Mouse (Mus musculus) kidney, adult 2 months (tissue): ENCODE measurements around the gene Hsph1. TPM values are rescaled to one million over a fixed set of nuclear protein-coding genes. Genes with fewer than 3 reads are reported as not detected.
A peak's percentile ranks its signal among the peaks of the same experiment; 100 is the strongest.

ENCODE experiments used
- DNase-seq: peaks from one replicate; pipeline ENCODE4 v3.0.0; 2021
- H3K27ac ChIP-seq: fragments of 200-500 bp; 2 replicates; pipeline ENCODE4 v1.5.1; 2012; ENCODE audit warnings: low read depth, low read length, control low read depth, inconsistent platforms; ENCODE audit not compliant: insufficient read depth
- H3K27me3 ChIP-seq: fragments of 200-500 bp; replicated peaks from 2 replicates; pipeline ENCODE4 v1.6.1; 2012; ENCODE audit warnings: mild to moderate bottlenecking, moderate library complexity, low read length, inconsistent platforms; ENCODE audit not compliant: control insufficient read depth, insufficient read depth
- H3K36me3 ChIP-seq: fragments of 200-500 bp; 2 replicates; pipeline ENCODE4 v1.6.1; 2012; ENCODE audit warnings: mild to moderate bottlenecking, moderate library complexity, low read length, inconsistent platforms; ENCODE audit not compliant: control insufficient read depth, insufficient read depth
- H3K4me1 ChIP-seq: fragments of 200-500 bp; 2 replicates; pipeline ENCODE4 v1.6.1; 2011; ENCODE audit warnings: low read length; ENCODE audit not compliant: control insufficient read depth, insufficient read depth
- H3K4me3 ChIP-seq: fragments of 200-500 bp; 2 replicates; pipeline ENCODE4 v1.5.1; 2011; ENCODE audit warnings: mild to moderate bottlenecking, low read depth, low read length, control low read depth; ENCODE audit not compliant: insufficient read depth
- CTCF ChIP-seq: fragments of 200-500 bp; conservative IDR thresholded peaks from 2 replicates; pipeline ENCODE4 v1.5.1; 2011; ENCODE audit warnings: low read depth, mild to moderate bottlenecking, control low read depth, low read length, moderate library complexity, mixed read lengths; ENCODE audit not compliant: insufficient read depth, insufficient read length
- POLR2A ChIP-seq: fragments of 200-500 bp; IDR thresholded peaks from one replicate; pipeline ENCODE4 v1.6.1; 2011; ENCODE audit warnings: low read depth, low read length, control low read depth
- WGBS: fragments of 180-500 bp; shearing (Covaris S2); methylation state at CpG from one replicate; pipeline ENCODE4 v1.1.7; 2018; 5-methylcytosine and 5-hydroxymethylcytosine counted together
- polyA plus RNA-seq: library from polyadenylated mRNA; depleted of rRNA; stranded (reverse); fragments of >200 nt; gene quantifications from 2 replicates; pipeline ENCODE4 v1.2.3, GENCODE M21; 2012; rRNA removed

Hsph1 gene
- polyA plus RNA-seq, result 21.7 and 24.0 TPM in 2 replicates

DNA sequence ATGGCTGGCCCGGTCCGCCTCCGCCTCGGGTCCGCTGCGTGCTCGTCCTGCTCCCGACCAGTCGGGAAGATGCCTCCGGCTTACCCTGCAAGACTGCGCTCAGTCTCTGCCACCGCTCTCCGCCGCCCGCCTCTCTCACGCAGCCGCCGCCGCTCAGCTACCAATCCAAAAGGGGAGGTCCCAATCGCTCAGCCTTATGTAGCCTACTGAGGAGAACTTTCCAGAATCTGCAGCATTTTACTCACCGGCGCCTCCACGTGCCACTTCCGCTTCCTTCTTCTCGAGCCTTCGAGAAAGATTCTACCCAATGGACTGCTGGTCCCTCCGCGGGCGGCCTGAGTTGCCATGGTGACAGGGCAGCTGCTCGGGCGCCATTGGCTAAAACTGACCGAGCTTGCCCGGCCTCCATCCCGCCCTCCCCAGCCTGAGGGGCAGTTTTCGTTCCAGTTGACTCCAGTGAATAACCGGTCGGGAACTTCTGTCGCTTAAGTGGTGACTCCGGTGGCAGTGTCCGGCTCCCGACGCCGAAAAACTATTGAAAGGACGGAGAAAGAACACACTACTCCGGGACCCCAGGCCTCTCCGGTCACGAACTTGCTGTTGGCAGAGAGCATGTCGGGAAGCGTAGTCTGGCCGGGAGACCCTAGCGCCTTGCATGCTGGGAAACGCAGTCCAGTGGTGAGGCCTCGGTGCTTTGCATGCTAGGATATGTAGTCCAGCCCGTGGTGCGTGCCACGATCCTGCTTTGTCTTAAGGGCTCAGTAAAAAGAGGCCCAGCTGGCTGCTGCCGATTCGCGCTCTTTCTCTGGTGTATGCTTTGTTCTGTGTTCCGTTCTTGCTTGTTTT is at the start of gene Hsph1:
Gene Hsph1, minus strand, starts transcription at position 302 of the 846 bp plus-strand sequence.
- H3K27ac ChIP-seq, result peak within 1 kb of the TSS; percentile 69
- DNase-seq, result peak; percentile 100
- under 1% methylated on average over 57 of the region's 60 CpGs for WGBS
- peaks cover 2% of the 10 kb centered on the region for H3K36me3 ChIP-seq
- no peak for TF ChIP-seq CTCF
- TF ChIP-seq POLR2A, result peak; percentile 90
- peaks cover 7% of the 10 kb centered on the region; the same call in 1 of the 2 replicates for H3K4me1 ChIP-seq
- H3K27me3 ChIP-seq, result no peaks in the 10 kb centered on the region
- peak within 1 kb of the TSS; percentile 79 for H3K4me3 ChIP-seq

DNA sequence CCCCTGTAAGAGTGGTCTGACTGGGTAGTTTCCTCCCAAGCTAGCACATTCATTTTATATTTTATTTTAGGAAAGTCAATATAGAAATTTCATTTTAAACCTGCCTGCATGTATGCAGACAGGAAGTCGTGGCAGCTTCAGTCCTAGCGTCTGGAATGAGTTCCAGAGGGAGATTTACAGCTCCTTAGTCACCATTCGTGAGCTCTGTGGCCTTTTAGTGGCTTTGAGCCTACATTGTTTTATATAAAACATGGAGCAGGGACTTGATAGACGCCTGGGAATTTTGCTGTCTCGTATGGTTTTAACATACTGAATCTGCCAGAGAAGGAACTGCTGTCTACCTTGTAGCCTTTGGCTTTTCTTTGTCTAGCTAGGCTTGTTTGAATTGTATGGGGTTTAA is 44.8 kb upstream of the Hsph1 start:
- WGBS, result 55% methylated on average over 5 of the region's 5 CpGs
- Histone ChIP-seq H3K4me1 (peaks cover 3% of the 10 kb centered on the region; the same call in 1 of the 2 replicates), H3K4me3 (no peak overlapping the region), H3K27me3 (no peaks in the 10 kb centered on the region), H3K36me3 (no peaks in the 10 kb centered on the region), H3K27ac (no peak overlapping the region)
- no peak for DNase-seq
- TF ChIP-seq CTCF (no peak), POLR2A (no peak)

DNA sequence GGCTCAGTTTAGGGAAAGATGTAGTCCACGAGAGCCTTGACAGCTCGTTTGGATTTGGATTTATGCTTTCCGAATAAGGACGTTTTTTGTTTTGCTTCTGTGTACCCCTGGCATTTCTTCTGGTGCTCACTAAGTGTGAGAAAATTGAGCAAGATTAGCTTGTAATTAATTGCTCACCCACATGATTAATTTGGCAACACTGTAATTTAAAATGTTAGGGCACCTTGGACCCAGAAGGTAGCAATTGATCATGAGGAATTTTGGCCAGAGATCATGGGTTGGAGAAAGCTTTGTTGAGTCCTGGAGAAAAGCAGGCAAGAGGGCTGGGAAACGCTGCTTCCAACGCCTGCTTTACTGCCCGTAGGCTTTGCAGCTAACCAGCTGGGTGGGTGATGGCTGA is 43.7 kb upstream of the Hsph1 start:
- Histone ChIP-seq H3K36me3 (no peaks in the 10 kb centered on the region), H3K27ac (no peak overlapping the region), H3K27me3 (no peaks in the 10 kb centered on the region), H3K4me3 (no peak overlapping the region), H3K4me1 (peaks cover 3% of the 10 kb centered on the region; the same call in 1 of the 2 replicates)
- DNase-seq, result no peak
- WGBS, result 53% methylated on average over 7 of the region's 7 CpGs
- no peak for TF ChIP-seq POLR2A
- no peak for TF ChIP-seq CTCF

DNA sequence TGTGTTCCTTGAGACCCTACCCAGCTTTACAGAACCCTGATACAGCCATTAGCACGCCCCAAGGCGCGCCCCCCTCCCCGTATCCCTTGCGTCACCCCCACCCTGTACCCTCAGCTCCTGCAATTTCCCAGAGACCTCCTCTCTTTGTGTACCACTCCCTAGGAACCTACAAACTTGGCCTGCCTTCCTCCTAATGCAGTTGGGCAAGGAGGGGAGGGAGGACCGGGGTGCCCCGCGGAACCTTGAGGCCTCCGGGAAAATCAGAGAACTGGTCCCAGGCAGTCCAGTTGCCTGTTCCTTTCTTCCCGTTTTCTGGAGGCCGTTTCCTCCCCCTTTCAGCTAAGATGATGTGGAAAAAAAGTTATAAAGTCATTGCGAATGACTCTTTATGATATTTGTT is 43.2 kb upstream of the Hsph1 start:
- Histone ChIP-seq H3K27me3 (no peaks in the 10 kb centered on the region), H3K36me3 (no peaks in the 10 kb centered on the region), H3K4me1 (peaks cover 3% of the 10 kb centered on the region; the same call in 1 of the 2 replicates), H3K27ac (no peak overlapping the region), H3K4me3 (peak overlapping the region; percentile 92; the same call in 1 of the 2 replicates)
- TF ChIP-seq CTCF (no peak), POLR2A (no peak)
- WGBS, result 22% methylated on average over 12 of the region's 12 CpGs
- DNase-seq, result peak; percentile 14

DNA sequence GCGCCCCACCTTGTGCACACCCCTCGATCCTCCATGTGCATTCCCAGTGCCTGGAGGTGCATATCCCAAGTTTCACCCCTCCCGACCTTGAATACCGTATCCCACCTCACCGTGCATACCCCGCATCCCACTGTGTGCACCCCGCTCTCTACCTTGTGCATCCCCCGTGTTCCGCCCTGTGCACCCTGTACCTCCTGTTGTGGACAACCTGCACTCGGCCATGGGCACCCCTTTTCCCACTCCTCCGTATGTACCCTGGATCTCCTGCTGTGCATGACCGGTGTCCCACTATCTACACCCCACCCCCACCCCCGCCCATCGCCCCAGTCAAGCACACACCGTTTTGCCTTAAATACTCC is 42.8 kb upstream of the Hsph1 start:
- Histone ChIP-seq H3K27ac (no peak overlapping the region), H3K4me1 (peaks cover 3% of the 10 kb centered on the region; the same call in 1 of the 2 replicates), H3K4me3 (peak overlapping the region; percentile 92), H3K27me3 (no peaks in the 10 kb centered on the region), H3K36me3 (no peaks in the 10 kb centered on the region)
- WGBS, result 5% methylated on average over 15 of the region's 15 CpGs
- DNase-seq, result peak; percentile 13
- TF ChIP-seq CTCF (no peak), POLR2A (no peak)

DNA sequence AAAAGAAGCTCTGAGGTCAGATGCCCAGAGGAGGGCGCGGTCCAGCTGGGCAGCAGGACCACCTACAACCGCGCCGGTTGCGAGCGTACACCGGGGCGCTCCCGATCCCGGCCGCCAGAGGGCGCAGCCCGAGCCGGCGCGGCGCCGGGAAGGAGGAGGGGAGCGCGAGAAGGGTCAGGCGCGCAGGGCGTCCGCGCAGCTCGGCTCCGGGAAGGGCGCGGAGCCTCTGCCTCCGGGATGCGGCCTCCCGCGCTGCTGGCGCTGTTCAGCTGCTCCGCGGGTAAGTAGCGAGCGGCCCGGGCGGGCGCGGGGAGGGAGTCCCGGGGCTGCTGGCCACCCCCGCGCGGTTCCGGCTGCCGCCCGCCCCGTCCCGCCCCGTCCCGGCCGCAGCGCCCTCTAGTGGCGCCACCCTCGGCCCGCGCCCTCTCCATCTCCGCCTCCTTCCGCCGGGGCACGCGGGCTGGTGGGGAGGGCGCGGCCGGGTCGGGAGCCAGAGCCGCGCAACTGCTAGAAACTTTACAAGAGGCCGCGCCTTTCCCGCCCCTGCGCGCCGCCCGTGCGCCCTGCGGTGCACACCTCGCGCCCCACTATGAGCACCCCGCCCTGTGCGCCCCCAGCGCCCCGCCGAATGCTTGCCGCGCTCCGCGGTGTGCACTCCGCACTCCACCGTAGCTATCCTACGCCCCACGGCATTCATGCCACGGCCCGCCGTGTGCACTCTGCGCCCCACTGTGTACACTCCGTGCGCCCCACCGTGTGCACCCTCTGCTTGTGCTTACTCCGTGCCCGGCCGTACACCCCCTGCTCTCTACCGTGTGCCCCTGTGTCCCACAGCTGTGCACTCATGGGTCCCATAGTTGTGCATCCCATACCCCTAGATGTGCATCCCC is 42.2 kb upstream of the Hsph1 start, which contains the start of gene B3glct:
Gene B3glct, plus strand, starts transcription at position 131 of the 890 bp plus-strand sequence.
- no peaks in the 10 kb centered on the region for H3K27me3 ChIP-seq
- peak within 1 kb of the TSS; percentile 92 for H3K4me3 ChIP-seq
- H3K4me1 ChIP-seq, result peaks cover 3% of the 10 kb centered on the region; the same call in 1 of the 2 replicates
- peak; percentile 84 for DNase-seq
- TF ChIP-seq POLR2A (no peak), CTCF (peak; percentile 63)
- peak within 1 kb of the TSS; percentile 96 for H3K27ac ChIP-seq
- 1% methylated on average over 103 of the region's 106 CpGs for WGBS
- H3K36me3 ChIP-seq, result no peaks in the 10 kb centered on the region

DNA sequence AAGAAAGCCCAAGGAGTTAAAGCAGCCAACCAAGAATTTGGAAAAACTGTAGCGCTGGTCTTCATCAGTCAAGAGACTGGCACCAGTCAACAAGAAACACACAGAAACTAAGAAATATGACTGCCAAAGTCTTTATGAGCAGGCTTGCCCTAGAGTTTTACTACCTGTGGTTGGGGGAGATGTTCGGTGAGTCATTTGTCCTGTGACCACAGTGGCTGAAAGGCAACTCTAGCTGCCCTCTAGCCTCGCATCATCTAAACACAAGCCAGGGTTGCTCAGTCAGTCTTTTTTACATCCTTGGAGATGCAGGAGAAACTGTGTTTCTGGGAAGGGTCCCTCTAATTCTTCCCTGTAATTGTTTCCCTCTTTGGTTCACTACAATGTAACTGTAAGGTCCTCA is 41.0 kb upstream of the Hsph1 start:
- Histone ChIP-seq H3K36me3 (no peaks in the 10 kb centered on the region), H3K4me3 (no peak overlapping the region), H3K27me3 (no peaks in the 10 kb centered on the region), H3K27ac (no peak overlapping the region), H3K4me1 (peaks cover 3% of the 10 kb centered on the region; the same call in 1 of the 2 replicates)
- TF ChIP-seq POLR2A (no peak), CTCF (no peak)
- 90% methylated on average over 3 of the region's 3 CpGs for WGBS
- DNase-seq, result no peak
